Comparison of ENCODE assay signal across 17 mouse cellular contexts in the genomic region with DNA sequence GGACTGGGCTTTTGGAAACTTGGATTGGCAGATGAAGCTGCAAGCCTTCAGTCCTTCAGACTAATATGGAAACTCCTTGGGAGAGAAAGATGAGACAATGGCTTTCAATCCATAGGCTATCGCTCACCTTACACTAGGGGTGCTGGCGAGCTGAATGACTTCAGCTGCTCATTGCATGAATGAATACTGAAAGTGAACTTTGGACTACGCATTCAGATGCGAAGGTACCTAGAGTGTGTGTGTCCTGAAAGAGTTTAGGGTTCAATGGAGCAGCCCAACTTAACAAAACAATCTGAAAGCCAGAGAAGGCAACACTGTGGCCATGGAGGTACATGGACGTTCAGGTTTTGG.
DNase-seq lines count a peak whose midpoint lies in the region; ATAC-seq and TF ChIP-seq lines count a peak whose summit lies in the region.
"Had no signal": no experiment of that assay in that cellular context is flagged by ENCODE, and none has a peak within 500 bp of the region (broad histone marks: within the 10 kb centered on the region; RNA-seq: fewer than 3 reads in every experiment).

No protein-coding gene starts in this region.

- no peak overlapping the region for H3K27ac ChIP-seq in midbrain, embryonic 14.5 days (replicated peaks; ENCODE audit: low read depth, low read length)
- no peak overlapping the region for H3K27ac ChIP-seq in midbrain, embryonic 16.5 days (ENCODE audit: low read length)
- H3K27ac ChIP-seq in kidney, postnatal 0 days: no peak overlapping the region
- H3K27ac ChIP-seq: embryonic facial prominence, embryonic 15.5 days; forebrain, embryonic 13.5 days; heart, embryonic 13.5 days; liver, embryonic 13.5 days had no signal

- 48% methylated on average over 5 of the region's 5 CpGs for WGBS in midbrain, embryonic 14.5 days
- 55% methylated on average over 5 of the region's 5 CpGs for WGBS in midbrain, embryonic 16.5 days
- 44% methylated on average over 5 of the region's 5 CpGs for WGBS in kidney, postnatal 0 days

- no peak for ATAC-seq in midbrain, embryonic 14.5 days (ENCODE audit: low FRiP score, low TSS enrichment)
- no peak for ATAC-seq in midbrain, embryonic 16.5 days
- peak; percentile 36; the same call in 1 of the 2 replicates for ATAC-seq in kidney, postnatal 0 days (replicated peaks; ENCODE audit: low FRiP score, low read depth)
- ATAC-seq: forebrain, embryonic 13.5 days; intestine, embryonic 16.5 days had no signal

- DNase-seq in embryo, embryonic 10 days (ENCODE audit: low spot score): peak; percentile 20
- no peak for DNase-seq in embryo, embryonic 9.5 days (ENCODE audit: extremely low spot score)
- peak; percentile 31 for DNase-seq in midbrain, embryonic 14.5 days
- DNase-seq in kidney, postnatal 0 days (ENCODE audit: low spot score): peak; percentile 40
- DNase-seq in spleen, postnatal 4 days (ENCODE audit: low spot score in 2 of 2): no peak
- DNase-seq in natural killer cell, adult 2 months (ENCODE audit: low spot score in 2 of 2): no peak
- DNase-seq in thymus, postnatal 0 days (ENCODE audit: low spot score): no peak
- DNase-seq: cerebellum, postnatal 10 days; liver, embryonic 13.5 days; lung, postnatal 10 days; right cerebral cortex, postnatal 25 days; thymus, adult 18-20 months had no signal

- no peak overlapping the region for H3K4me3 ChIP-seq in midbrain, embryonic 14.5 days (replicated peaks; ENCODE audit: low read depth, low read length)
- no peak overlapping the region for H3K4me3 ChIP-seq in midbrain, embryonic 16.5 days (ENCODE audit: low read depth, low read length)
- H3K4me3 ChIP-seq in kidney, postnatal 0 days (replicated peaks; ENCODE audit: low read depth, low read length): no peak overlapping the region
- H3K4me3 ChIP-seq: embryonic facial prominence, embryonic 15.5 days; forebrain, embryonic 13.5 days; heart, embryonic 13.5 days; liver, embryonic 13.5 days had no signal

- no peaks in the 10 kb centered on the region for H3K4me1 ChIP-seq in midbrain, embryonic 14.5 days (ENCODE audit: control insufficient read depth, insufficient read depth, low read length)
- peaks cover 4% of the 10 kb centered on the region; the same call in 1 of the 2 replicates for H3K4me1 ChIP-seq in midbrain, embryonic 16.5 days (ENCODE audit: control insufficient read depth, insufficient read depth, low read length)
- no peaks in the 10 kb centered on the region for H3K4me1 ChIP-seq in kidney, postnatal 0 days (replicated peaks; ENCODE audit: insufficient read depth, low read length)
- H3K4me1 ChIP-seq: embryonic facial prominence, embryonic 15.5 days; forebrain, embryonic 13.5 days; heart, embryonic 13.5 days; liver, embryonic 13.5 days had no signal

- peak; percentile 54 for TF ChIP-seq CTCF in kidney, postnatal 0 days (IDR thresholded peaks at IDR 0.05; ENCODE audit: low read depth)

- H3K9me3 ChIP-seq in midbrain, embryonic 14.5 days (ENCODE audit: control insufficient read depth, low read length): no peaks in the 10 kb centered on the region; the same call in 1 of the 2 replicates
- no peaks in the 10 kb centered on the region for H3K9me3 ChIP-seq in midbrain, embryonic 16.5 days (replicated peaks; ENCODE audit: control insufficient read depth, low read length, poor library complexity, severe bottlenecking)
- no peaks in the 10 kb centered on the region for H3K9me3 ChIP-seq in kidney, postnatal 0 days (replicated peaks; ENCODE audit: low read length)
- H3K9me3 ChIP-seq: embryonic facial prominence, embryonic 15.5 days; forebrain, embryonic 13.5 days; heart, embryonic 13.5 days; liver, embryonic 13.5 days had no signal

- H3K27me3 ChIP-seq in midbrain, embryonic 14.5 days (ENCODE audit: control insufficient read depth, insufficient read depth, low read length): no peaks in the 10 kb centered on the region
- H3K27me3 ChIP-seq in midbrain, embryonic 16.5 days (ENCODE audit: control insufficient read depth, insufficient read depth, low read depth, low read length): no peaks in the 10 kb centered on the region
- H3K27me3 ChIP-seq in kidney, postnatal 0 days (ENCODE audit: insufficient read depth, low read length): no peaks in the 10 kb centered on the region
- H3K27me3 ChIP-seq: embryonic facial prominence, embryonic 15.5 days; forebrain, embryonic 13.5 days; heart, embryonic 13.5 days; liver, embryonic 13.5 days had no signal

- H3K9ac ChIP-seq in midbrain, embryonic 14.5 days (replicated peaks; ENCODE audit: low read length): no peak overlapping the region
- H3K9ac ChIP-seq in midbrain, embryonic 16.5 days (ENCODE audit: low read depth, low read length): no peak overlapping the region
- H3K9ac ChIP-seq in kidney, postnatal 0 days (ENCODE audit: low read depth, low read length): no peak overlapping the region
- H3K9ac ChIP-seq: embryonic facial prominence, embryonic 15.5 days; forebrain, embryonic 13.5 days; heart, embryonic 13.5 days; liver, embryonic 13.5 days had no signal

- H3K36me3 ChIP-seq in midbrain, embryonic 14.5 days (ENCODE audit: control insufficient read depth, insufficient read depth, low read length): no peaks in the 10 kb centered on the region
- H3K36me3 ChIP-seq in midbrain, embryonic 16.5 days (ENCODE audit: control insufficient read depth, insufficient read depth, low read length): no peaks in the 10 kb centered on the region
- H3K36me3 ChIP-seq in kidney, postnatal 0 days (ENCODE audit: insufficient read depth, low read length): no peaks in the 10 kb centered on the region
- H3K36me3 ChIP-seq: embryonic facial prominence, embryonic 15.5 days; heart, embryonic 13.5 days; liver, embryonic 13.5 days had no signal

- no peak overlapping the region for H3K4me2 ChIP-seq in midbrain, embryonic 14.5 days (ENCODE audit: low read length)
- H3K4me2 ChIP-seq in midbrain, embryonic 16.5 days (ENCODE audit: low read length): no peak overlapping the region
- H3K4me2 ChIP-seq in kidney, postnatal 0 days (ENCODE audit: low read length): no peak overlapping the region
- H3K4me2 ChIP-seq: embryonic facial prominence, embryonic 15.5 days; forebrain, embryonic 13.5 days; heart, embryonic 13.5 days; liver, embryonic 13.5 days had no signal

Comparison
In these comparisons a context has a peak if more than half of its experiments do, and no peak if none do; other contexts are left out.
1. DNase-seq: peak in embryo, embryonic 10 days (single experiment), midbrain, embryonic 14.5 days (single experiment) and kidney, postnatal 0 days (single experiment); none in embryo, embryonic 9.5 days (single experiment), spleen, postnatal 4 days (0 of 2), natural killer cell, adult 2 months (0 of 2) and thymus, postnatal 0 days (single experiment).